Mouse (Mus musculus) heart, embryonic 16.5 days (tissue): Measurements from ENCODE around the gene Nsmf. TPM values are rescaled to one million over a fixed set of nuclear protein-coding genes. Genes with fewer than 3 reads are reported as not detected.

Experiments used
- ATAC-seq: fragments of 200-750 bp; cut with Nextera tagmentation; replicated peaks from 2 replicates; pipeline ENCODE4 v1.8.0; 2017; ENCODE audit warnings: moderate number of reproducible peaks; ENCODE audit not compliant: insufficient read depth, low FRiP score; ENCODE audit errors: extremely low read depth
- H3K27ac ChIP-seq: fragments of 300-500 bp; sonication (generic); 2 replicates; pipeline ENCODE4 v1.5.1; 2014; ENCODE audit warnings: mild to moderate bottlenecking, low read length, control low read depth, moderate library complexity
- H3K27me3 ChIP-seq: fragments of 300-500 bp; sonication (generic); 2 replicates; pipeline ENCODE4 v1.6.1; 2014; ENCODE audit warnings: low read length, mixed read lengths; ENCODE audit not compliant: control insufficient read depth, insufficient read depth
- H3K36me3 ChIP-seq: fragments of 300-500 bp; sonication (generic); 2 replicates; pipeline ENCODE4 v1.6.1; 2014; ENCODE audit not compliant: control insufficient read depth, insufficient read depth
- H3K4me1 ChIP-seq: fragments of 300-500 bp; sonication (generic); 2 replicates; pipeline ENCODE4 v1.6.1; 2014; ENCODE audit warnings: low read length, mixed read lengths; ENCODE audit not compliant: control insufficient read depth, insufficient read depth
- H3K4me2 ChIP-seq: fragments of 300-500 bp; sonication (generic); 2 replicates; pipeline ENCODE4 v1.6.1; 2014; ENCODE audit warnings: low read depth, mild to moderate bottlenecking, control low read depth, low read length
- H3K4me3 ChIP-seq: fragments of 300-500 bp; sonication (generic); 2 replicates; pipeline ENCODE4 v1.5.1; 2014; ENCODE audit warnings: mild to moderate bottlenecking, control low read depth, low read length
- H3K9ac ChIP-seq: fragments of 300-500 bp; sonication (generic); 2 replicates; pipeline ENCODE4 v1.6.1; 2014; ENCODE audit warnings: low read length, control low read depth
- H3K9me3 ChIP-seq: fragments of 300-500 bp; sonication (generic); replicated peaks from 2 replicates; pipeline ENCODE4 v1.6.1; 2016; ENCODE audit warnings: low read length; ENCODE audit not compliant: control insufficient read depth
- WGBS: fragments of 180-500 bp; shearing (Covaris S2); extraction: QIAGEN DNeasy Blood & Tissue Kit; methylation state at CpG from one replicate; pipeline ENCODE4 v1.1.7; 2014; 5-methylcytosine and 5-hydroxymethylcytosine counted together
- polyA plus RNA-seq: library from polyadenylated mRNA; unstranded; fragments of >200 nt; fragmentation: Nextera tagmentation; extraction: Ambion mirVana; gene quantifications from 2 replicates; pipeline ENCODE4 v1.2.1, GENCODE M21; 2015

Gene Nsmf
- polyA plus RNA-seq, 1 experiment from 2014 or later, result 59.3 TPM

GRCm38 (mm10) chr2:25072398-25072797 lies 18.2 kb downstream of the Nsmf start:
- H3K9me3 ChIP-seq, result no peaks in the 10 kb centered on the region
- H3K27me3 ChIP-seq, result no peaks in the 10 kb centered on the region
- WGBS, result 84% methylated on average over 4 of the region's 4 CpGs
- ATAC-seq, result no peak
- no peaks in the 10 kb centered on the region for H3K4me1 ChIP-seq
- no peak overlapping the region for H3K27ac ChIP-seq
- H3K36me3 ChIP-seq, result no peaks in the 10 kb centered on the region
- no peak overlapping the region for H3K9ac ChIP-seq
- no peak overlapping the region for H3K4me2 ChIP-seq
- H3K4me3 ChIP-seq, result no peak overlapping the region

GRCm38 (mm10) chr2:25075506-25075905 lies 21.4 kb downstream of the Nsmf start:
- Histone ChIP-seq H3K4me1 (no peaks in the 10 kb centered on the region), H3K36me3 (no peaks in the 10 kb centered on the region), H3K9me3 (no peaks in the 10 kb centered on the region), H3K27me3 (no peaks in the 10 kb centered on the region), H3K4me2 (no peak overlapping the region), H3K9ac (no peak overlapping the region), H3K27ac (no peak overlapping the region), H3K4me3 (no peak overlapping the region)
- no peak for ATAC-seq
- 62% methylated on average over 4 of the region's 4 CpGs for WGBS

DNA sequence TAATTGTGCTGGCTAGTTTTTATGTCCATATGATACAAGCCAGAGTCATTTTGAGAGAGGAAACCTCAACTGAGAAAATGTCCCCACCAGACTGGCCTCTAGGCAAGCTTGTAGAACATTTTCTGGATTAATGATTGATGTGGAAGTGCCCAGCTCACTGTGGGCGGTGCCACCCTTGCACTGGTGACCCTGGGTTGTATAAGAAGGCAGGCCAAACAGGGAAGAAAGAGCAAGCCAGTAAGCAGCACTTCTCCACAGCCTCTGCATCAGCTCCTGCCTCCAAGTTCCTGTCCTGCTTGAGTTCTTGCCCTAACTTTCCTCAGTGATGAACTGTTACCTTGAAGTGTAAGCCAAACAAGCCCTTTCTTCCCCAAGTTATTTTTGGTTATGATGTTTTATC lies 24.8 kb downstream of the Nsmf start:
- no peak overlapping the region for H3K9ac ChIP-seq
- no peaks in the 10 kb centered on the region for H3K9me3 ChIP-seq
- H3K4me2 ChIP-seq, result no peak overlapping the region
- no peaks in the 10 kb centered on the region; the same call in 1 of the 2 replicates for H3K27me3 ChIP-seq
- H3K4me1 ChIP-seq, result no peaks in the 10 kb centered on the region
- H3K36me3 ChIP-seq, result no peaks in the 10 kb centered on the region
- H3K4me3 ChIP-seq, result no peak overlapping the region
- 76% methylated on average over 1 of the region's 1 CpGs for WGBS
- no peak for ATAC-seq
- H3K27ac ChIP-seq, result no peak overlapping the region

- H3K9ac ChIP-seq, result no peak within 1 kb of the TSS
- H3K4me3 ChIP-seq, result no peak within 1 kb of the TSS
- H3K27ac ChIP-seq, result no peak within 1 kb of the TSS
- no peaks in the 10 kb centered on the region; the same call in 1 of the 2 replicates for H3K27me3 ChIP-seq
- WGBS, result 54% methylated on average over 5 of the region's 5 CpGs
- H3K4me2 ChIP-seq, result no peak within 1 kb of the TSS
- H3K9me3 ChIP-seq, result no peaks in the 10 kb centered on the region
- no peaks in the 10 kb centered on the region for H3K36me3 ChIP-seq
- no peak for ATAC-seq
- H3K4me1 ChIP-seq, result no peaks in the 10 kb centered on the region
Observed at GRCm38 (mm10) chr2:25080076-25080475, 25.9 kb downstream of the Nsmf start, which contains the start of gene Entpd8. TSS of gene Entpd8 (plus strand) at chr2:25080304.

DNA sequence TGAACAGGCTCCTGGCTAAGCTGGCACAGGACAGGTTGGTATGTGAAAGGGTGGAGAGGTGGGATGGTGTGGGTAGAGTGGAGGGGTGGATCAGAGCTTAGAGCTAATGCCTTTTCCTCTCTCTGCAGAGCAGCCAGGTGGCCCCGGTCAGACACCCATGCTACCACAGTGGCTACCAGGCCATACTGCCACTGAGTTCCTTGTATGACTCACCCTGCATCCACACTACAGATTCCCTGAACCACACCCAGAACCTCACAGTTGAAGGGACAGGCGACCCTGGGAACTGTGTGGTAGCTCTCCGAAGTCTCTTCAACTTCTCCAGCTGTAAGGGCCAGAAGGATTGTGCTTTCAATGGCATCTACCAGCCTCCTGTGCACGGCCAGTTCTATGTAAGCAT lies 29.5 kb downstream of the Nsmf start:
- Histone ChIP-seq H3K4me2 (no peak overlapping the region), H3K27me3 (no peaks in the 10 kb centered on the region; the same call in 1 of the 2 replicates), H3K9ac (no peak overlapping the region), H3K4me3 (no peak overlapping the region), H3K9me3 (no peaks in the 10 kb centered on the region), H3K27ac (no peak overlapping the region), H3K36me3 (no peaks in the 10 kb centered on the region), H3K4me1 (no peaks in the 10 kb centered on the region)
- 72% methylated on average over 4 of the region's 4 CpGs for WGBS
- no peak for ATAC-seq

GRCm38 (mm10) chr2:25085571-25085970 lies 31.4 kb downstream of the Nsmf start:
- Histone ChIP-seq H3K4me1 (no peaks in the 10 kb centered on the region), H3K9ac (no peak overlapping the region), H3K4me3 (no peak overlapping the region), H3K9me3 (no peaks in the 10 kb centered on the region), H3K27ac (no peak overlapping the region), H3K27me3 (no peaks in the 10 kb centered on the region; the same call in 1 of the 2 replicates), H3K4me2 (no peak overlapping the region), H3K36me3 (no peaks in the 10 kb centered on the region)
- ATAC-seq, result no peak
- 89% methylated on average over 5 of the region's 5 CpGs for WGBS

DNA sequence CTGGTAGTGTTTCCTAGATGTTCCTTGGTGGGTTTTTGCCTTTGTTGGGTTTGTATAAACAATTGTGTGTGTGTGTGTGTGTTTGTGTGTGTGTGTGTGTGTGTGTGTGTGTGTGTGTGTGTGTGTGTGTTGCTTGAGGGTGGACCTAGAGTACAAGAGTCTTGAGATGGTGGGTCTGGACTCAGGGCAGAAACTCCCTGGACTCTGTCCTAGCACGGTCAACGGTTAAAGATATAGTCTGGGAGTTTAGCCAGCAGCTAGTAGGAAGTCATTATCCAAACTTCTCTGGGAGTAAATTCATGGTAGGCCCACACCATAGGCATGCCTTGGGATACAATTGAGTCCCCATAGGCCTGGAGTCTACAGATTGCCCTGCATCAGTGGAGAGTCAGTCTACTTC lies 33.7 kb downstream of the Nsmf start:
- WGBS, result 57% methylated on average over 2 of the region's 2 CpGs

GRCm38 (mm10) chr2:25088636-25089035 lies 34.5 kb downstream of the Nsmf start:
- Histone ChIP-seq H3K9me3 (no peaks in the 10 kb centered on the region), H3K4me2 (no peak overlapping the region), H3K4me3 (no peak overlapping the region), H3K4me1 (no peaks in the 10 kb centered on the region), H3K36me3 (no peaks in the 10 kb centered on the region), H3K27me3 (peaks cover 5% of the 10 kb centered on the region), H3K9ac (no peak overlapping the region), H3K27ac (no peak overlapping the region)
- 77% methylated on average over 3 of the region's 3 CpGs for WGBS
- no peak for ATAC-seq

More for the DNA sequence above, 33.7 kb downstream of the Nsmf start:
- Histone ChIP-seq H3K4me2 (no peak overlapping the region), H3K36me3 (no peaks in the 10 kb centered on the region), H3K4me1 (no peaks in the 10 kb centered on the region), H3K27ac (no peak overlapping the region), H3K27me3 (no peaks in the 10 kb centered on the region), H3K4me3 (no peak overlapping the region), H3K9ac (no peak overlapping the region), H3K9me3 (no peaks in the 10 kb centered on the region)
- no peak for ATAC-seq

- H3K36me3 ChIP-seq, result no peaks in the 10 kb centered on the region
- peaks cover 6% of the 10 kb centered on the region for H3K27me3 ChIP-seq
- no peaks in the 10 kb centered on the region for H3K9me3 ChIP-seq
- peak overlapping the region; percentile 28; the same call in 1 of the 2 replicates for H3K4me2 ChIP-seq
- WGBS, result 34% methylated on average over 17 of the region's 17 CpGs
- no peak overlapping the region for H3K27ac ChIP-seq
- H3K4me1 ChIP-seq, result no peaks in the 10 kb centered on the region; the same call in 1 of the 2 replicates
- no peak; the same call in 1 of the 2 replicates for ATAC-seq
- H3K9ac ChIP-seq, result no peak overlapping the region
- no peak overlapping the region for H3K4me3 ChIP-seq
Observed at GRCm38 (mm10) chr2:25094785-25095108, 40.6 kb downstream of the Nsmf start.
